Mouse (Mus musculus): ENCODE data around the gene Slamf9. TPM values are rescaled to one million over a fixed set of nuclear protein-coding genes. Genes with fewer than 3 reads are reported as not detected.

The Slamf9 gene
- total and polyA plus RNA-seq, 3 experiments: 0.38 TPM; not detected in 2

DNA sequence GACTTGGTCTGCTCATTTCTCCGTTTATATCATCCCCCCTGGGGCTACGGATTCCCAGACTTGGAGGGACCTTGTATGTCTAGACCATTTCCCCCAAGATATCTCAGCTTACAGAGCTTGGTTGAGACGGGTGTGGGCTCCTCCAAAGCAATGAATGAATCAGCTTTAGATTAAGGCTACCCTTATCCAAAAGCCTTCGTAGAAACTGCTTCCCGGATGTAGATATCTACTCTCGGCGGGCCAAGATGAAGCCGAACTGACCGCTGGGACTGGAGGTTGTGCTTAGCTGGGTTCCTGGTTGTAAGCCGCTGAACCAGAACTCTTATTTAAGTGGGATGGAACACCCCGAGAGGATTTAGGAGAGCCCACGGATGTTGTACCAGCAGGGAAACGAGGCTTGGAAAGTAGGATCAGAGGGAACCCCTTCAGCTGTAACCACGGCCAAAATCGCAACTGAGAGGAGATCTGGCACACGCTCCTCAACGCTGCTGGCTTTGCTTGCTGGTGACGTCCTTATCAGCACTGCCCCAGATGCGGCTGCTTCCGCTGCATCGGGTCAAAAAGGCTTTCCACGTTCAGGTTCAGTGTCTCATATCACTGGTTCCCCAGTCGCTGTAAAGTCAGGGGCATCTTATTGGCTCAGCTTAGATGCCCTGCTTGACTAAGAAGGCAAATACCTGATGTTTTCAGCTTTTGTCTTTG, 51.4 kb downstream of the Slamf9 start (continued):
- no peak for TF ChIP-seq POLR2AphosphoS2 (IDR thresholded peaks at IDR 0.05; ENCODE audit: low read length)
- TF ChIP-seq ZNF384 (IDR thresholded peaks at IDR 0.05; ENCODE audit: low read depth, low read length): no peak
- TF ChIP-seq TCF12 (IDR thresholded peaks at IDR 0.05; ENCODE audit: low read depth, low read length): peak; percentile 96

DNA sequence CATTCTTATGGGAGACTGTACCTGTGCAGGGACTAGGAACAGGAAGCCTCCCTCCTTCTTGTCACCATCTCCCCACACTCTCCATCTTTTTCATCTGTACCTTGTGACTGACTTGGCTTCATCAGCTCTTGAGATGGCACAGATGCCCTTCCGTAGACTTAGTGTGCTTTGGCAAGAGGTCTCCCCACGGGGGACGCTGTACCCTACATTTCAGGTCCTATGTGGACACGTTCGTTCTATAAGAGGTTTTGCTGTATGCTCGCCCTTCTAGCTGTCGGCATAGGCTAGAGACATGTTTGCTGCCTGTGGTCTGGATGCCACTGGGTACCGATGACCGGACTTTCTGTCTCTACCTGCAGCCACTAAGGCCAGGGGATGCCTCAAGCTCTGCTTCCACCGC, 52.3 kb downstream of the Slamf9 start:
- no peaks in the 10 kb centered on the region for H3K79me2 ChIP-seq (ENCODE audit: control insufficient read depth, insufficient read depth, low read length, poor library complexity)
- H3K9me3 ChIP-seq (replicated peaks; ENCODE audit: insufficient read depth, low read length): no peaks in the 10 kb centered on the region
- no peak overlapping the region for H3K4me3 ChIP-seq (ENCODE audit: control insufficient read depth in 1 of 2, insufficient read depth in 1 of 2, low read depth in 2 of 2, low read length in 2 of 2)
- no peak overlapping the region for H3K9ac ChIP-seq (ENCODE audit: control insufficient read depth, low read depth, low read length, poor library complexity, severe bottlenecking)
- H3K4me1 ChIP-seq (ENCODE audit: control insufficient read depth in 1 of 2, insufficient read depth in 2 of 2, low read length in 2 of 2): peaks cover 5 to 25% of the 10 kb centered on the region in 2 experiments
- TF ChIP-seq POLR2A (IDR thresholded peaks at IDR 0.05; ENCODE audit: control insufficient read depth in 1 of 2, insufficient read depth in 1 of 2, low read depth in 1 of 2, low read length in 2 of 2, poor library complexity in 1 of 2): no peak
- no peak for TF ChIP-seq CTCF (IDR thresholded peaks at IDR 0.05 in 2 of 3, conservative IDR thresholded peaks at IDR 0.05 in 1 of 3; ENCODE audit: control insufficient read depth in 1 of 3, insufficient read depth in 1 of 3, low read depth in 2 of 3, low read length in 3 of 3, poor library complexity in 1 of 3, severe bottlenecking in 1 of 3)
- no peak for TF ChIP-seq POLR2AphosphoS2 (IDR thresholded peaks at IDR 0.05; ENCODE audit: low read length)
- TF ChIP-seq TBP (IDR thresholded peaks at IDR 0.05; ENCODE audit: low read depth, low read length): no peak
- no peak for TF ChIP-seq NELFE (IDR thresholded peaks at IDR 0.05; ENCODE audit: low read depth, low read length)
- TF ChIP-seq USF1 (IDR thresholded peaks at IDR 0.05; ENCODE audit: low read depth, low read length): no peak
- TF ChIP-seq MAFK (IDR thresholded peaks at IDR 0.05; ENCODE audit: borderline replicate concordance, low read depth, low read length): no peak
- no peaks in the 10 kb centered on the region for H3K27me3 ChIP-seq (ENCODE audit: control insufficient read depth in 1 of 2, insufficient read depth in 2 of 2, low read length in 2 of 2)
- peaks cover 0 to 19% of the 10 kb centered on the region in 2 experiments; a peak in 2 of 4 replicates for H3K36me3 ChIP-seq (ENCODE audit: control insufficient read depth in 1 of 2, insufficient read depth in 2 of 2, low read length in 2 of 2)
- H3K27ac ChIP-seq (ENCODE audit: control insufficient read depth, low read depth, low read length): no peak overlapping the region
- no peak for DNase-seq (ENCODE audit: low read depth, low spot score)

Other genes with a start within 250 kb of the Slamf9 start
- not detected in 2 replicates for gene Atp1a4, start 216.9 kb upstream of the Slamf9 start, total RNA-seq (2012; rRNA removed)
- not detected for gene Atp1a4, start 216.9 kb upstream of the Slamf9 start, polyA plus RNA-seq (2012; ENCODE audit: insufficient read depth in 1 of 2, insufficient read length in 2 of 2, low read depth in 1 of 2, low replicate concordance in 2 of 2, missing spikeins in 1 of 2)
- 65.2 and 88.0 TPM in 2 replicates for gene Igsf8, start 213.7 kb upstream of the Slamf9 start, total RNA-seq (2012; rRNA removed)
- gene Igsf8, start 213.7 kb upstream of the Slamf9 start, polyA plus RNA-seq (2012; ENCODE audit: insufficient read depth in 1 of 2, insufficient read length in 2 of 2, low read depth in 1 of 2, low replicate concordance in 2 of 2, missing spikeins in 1 of 2): 10 to 100 TPM in 1 of 2 experiments, not detected in 1; 97.2 TPM
- gene Atp1a2, start 177.3 kb upstream of the Slamf9 start, total RNA-seq (2012; rRNA removed): 0.10 TPM in 1 of 2 replicates, not detected in the other
- gene Atp1a2, start 177.3 kb upstream of the Slamf9 start, polyA plus RNA-seq (2012; ENCODE audit: insufficient read depth in 1 of 2, insufficient read length in 2 of 2, low read depth in 1 of 2, low replicate concordance in 2 of 2, missing spikeins in 1 of 2): under 1 TPM in 1 of 2 experiments, not detected in 1; 0.04 TPM
- not detected in 2 replicates for gene Kcnj9, start 146.0 kb upstream of the Slamf9 start, total RNA-seq (2012; rRNA removed)
- under 1 TPM in 1 of 2 experiments, not detected in 1; 0.08 TPM for gene Kcnj9, start 146.0 kb upstream of the Slamf9 start, polyA plus RNA-seq (2012; ENCODE audit: insufficient read depth in 1 of 2, insufficient read length in 2 of 2, low read depth in 1 of 2, low replicate concordance in 2 of 2, missing spikeins in 1 of 2)
- gene Kcnj10, start 134.1 kb upstream of the Slamf9 start, total RNA-seq (2012; rRNA removed): 0.03 and 0.04 TPM in 2 replicates
- under 1 TPM in 1 of 2 experiments, not detected in 1; 0.72 TPM for gene Kcnj10, start 134.1 kb upstream of the Slamf9 start, polyA plus RNA-seq (2012; ENCODE audit: insufficient read depth in 1 of 2, insufficient read length in 2 of 2, low read depth in 1 of 2, low replicate concordance in 2 of 2, missing spikeins in 1 of 2)
- 8.3 and 8.6 TPM in 2 replicates for gene Pigm, start 98.8 kb upstream of the Slamf9 start, total RNA-seq (2012; rRNA removed)
- gene Pigm, start 98.8 kb upstream of the Slamf9 start, polyA plus RNA-seq (2012; ENCODE audit: insufficient read depth in 1 of 2, insufficient read length in 2 of 2, low read depth in 1 of 2, low replicate concordance in 2 of 2, missing spikeins in 1 of 2): 10 to 100 TPM in 1 of 2 experiments, not detected in 1; 11.3 TPM
- gene Igsf9, start 6.4 kb downstream of the Slamf9 start, total RNA-seq (2012; rRNA removed): 0.12 and 0.13 TPM in 2 replicates
- under 1 TPM in 1 of 2 experiments, not detected in 1; 0.38 TPM for gene Igsf9, start 6.4 kb downstream of the Slamf9 start, polyA plus RNA-seq (2012; ENCODE audit: insufficient read depth in 1 of 2, insufficient read length in 2 of 2, low read depth in 1 of 2, low replicate concordance in 2 of 2, missing spikeins in 1 of 2)
- 100 and 150 TPM in 2 replicates for gene Tagln2, start 24.7 kb downstream of the Slamf9 start, total RNA-seq (2012; rRNA removed)
- 100 to 1,000 TPM; 332 to 581 TPM for gene Tagln2, start 24.7 kb downstream of the Slamf9 start, polyA plus RNA-seq (2012; ENCODE audit: insufficient read depth in 1 of 2, insufficient read length in 2 of 2, low read depth in 1 of 2, low replicate concordance in 2 of 2, missing spikeins in 1 of 2)
- gene Cfap45, start 45.4 kb downstream of the Slamf9 start, total RNA-seq (2012; rRNA removed): 0.29 TPM in 1 of 2 replicates, not detected in the other
- gene Cfap45, start 45.4 kb downstream of the Slamf9 start, polyA plus RNA-seq (2012; ENCODE audit: insufficient read depth in 1 of 2, insufficient read length in 2 of 2, low read depth in 1 of 2, low replicate concordance in 2 of 2, missing spikeins in 1 of 2): under 1 TPM in 1 of 2 experiments, not detected in 1; 0.40 TPM
- gene Vsig8, start 80.6 kb downstream of the Slamf9 start, total RNA-seq (2012; rRNA removed): not detected in 2 replicates
- not detected for gene Vsig8, start 80.6 kb downstream of the Slamf9 start, polyA plus RNA-seq (2012; ENCODE audit: insufficient read depth in 1 of 2, insufficient read length in 2 of 2, low read depth in 1 of 2, low replicate concordance in 2 of 2, missing spikeins in 1 of 2)
- not detected in 2 replicates for gene Slamf8, start 115.2 kb downstream of the Slamf9 start, total RNA-seq (2012; rRNA removed)
- not detected for gene Slamf8, start 115.2 kb downstream of the Slamf9 start, polyA plus RNA-seq (2012; ENCODE audit: insufficient read depth in 1 of 2, insufficient read length in 2 of 2, low read depth in 1 of 2, low replicate concordance in 2 of 2, missing spikeins in 1 of 2)
- not detected in 2 replicates for gene Fcrl6, start 127.2 kb downstream of the Slamf9 start, total RNA-seq (2012; rRNA removed)
- not detected for gene Fcrl6, start 127.2 kb downstream of the Slamf9 start, polyA plus RNA-seq (2012; ENCODE audit: insufficient read depth in 1 of 2, insufficient read length in 2 of 2, low read depth in 1 of 2, low replicate concordance in 2 of 2, missing spikeins in 1 of 2)
- 0.54 and 0.65 TPM in 2 replicates for gene Dusp23, start 157.6 kb downstream of the Slamf9 start, total RNA-seq (2012; rRNA removed)
- 1 to 10 TPM in 1 of 2 experiments, not detected in 1; 2.5 TPM for gene Dusp23, start 157.6 kb downstream of the Slamf9 start, polyA plus RNA-seq (2012; ENCODE audit: insufficient read depth in 1 of 2, insufficient read length in 2 of 2, low read depth in 1 of 2, low replicate concordance in 2 of 2, missing spikeins in 1 of 2)
- gene Crp, start 222.7 kb downstream of the Slamf9 start, total RNA-seq (2012; rRNA removed): not detected in 2 replicates
- gene Crp, start 222.7 kb downstream of the Slamf9 start, polyA plus RNA-seq (2012; ENCODE audit: insufficient read depth in 1 of 2, insufficient read length in 2 of 2, low read depth in 1 of 2, low replicate concordance in 2 of 2, missing spikeins in 1 of 2): not detected

Data from MEL (cell line).